Comparison of ENCODE assay signal across 9 mouse cellular contexts in genomic region chr17:49935602-49936205, GRCm38 (mm10).
A peak's percentile ranks its signal among the peaks of the same experiment; 100 is the strongest.
DNase-seq lines count a peak whose midpoint lies in the region; ATAC-seq and TF ChIP-seq lines count a peak whose summit lies in the region.
"Had no signal": no experiment of that assay in that cellular context is flagged by ENCODE, and none has a peak within 500 bp of the region (broad histone marks: within the 10 kb centered on the region; RNA-seq: fewer than 3 reads in every experiment).

No protein-coding gene starts in this region.

- no peak for TF ChIP-seq POLR2A in limb, embryonic 14.5 days (IDR thresholded peaks at IDR 0.05; ENCODE audit: borderline replicate concordance, extremely low read depth, insufficient read depth, insufficient read length)

- WGBS in kidney, embryonic 14.5 days: 4% methylated on average over 4 of the region's 4 CpGs
- 4% methylated on average over 4 of the region's 4 CpGs for WGBS in limb, embryonic 14.5 days
- WGBS in stomach, embryonic 14.5 days: 3% methylated on average over 4 of the region's 4 CpGs

- no peaks in the 10 kb centered on the region for H3K27me3 ChIP-seq in kidney, embryonic 14.5 days (ENCODE audit: control insufficient read depth, insufficient read depth, low read length)
- H3K27me3 ChIP-seq in limb, embryonic 14.5 days (ENCODE audit: control insufficient read depth, insufficient read depth, low read length): no peaks in the 10 kb centered on the region
- H3K27me3 ChIP-seq in stomach, embryonic 14.5 days (ENCODE audit: control insufficient read depth, insufficient read depth, low read length): no peaks in the 10 kb centered on the region
- H3K27me3 ChIP-seq: embryonic facial prominence, embryonic 15.5 days had no signal

- ATAC-seq in kidney, embryonic 14.5 days (ENCODE audit: low FRiP score, low TSS enrichment): peak; percentile 58
- peak; percentile 74; the same call in 1 of the 2 replicates for ATAC-seq in limb, embryonic 14.5 days (ENCODE audit: low FRiP score, low read depth)
- ATAC-seq in stomach, embryonic 14.5 days (ENCODE audit: insufficient number of reproducible peaks, insufficient read depth, low FRiP score, low read depth): 0 out of 2 replicates have a peak, but pooled peaks have one; percentile 62

- H3K36me3 ChIP-seq in kidney, embryonic 14.5 days (ENCODE audit: control insufficient read depth, insufficient read depth, low read length): no peaks in the 10 kb centered on the region
- no peaks in the 10 kb centered on the region for H3K36me3 ChIP-seq in limb, embryonic 14.5 days (ENCODE audit: control insufficient read depth, insufficient read depth, low read length)
- no peaks in the 10 kb centered on the region for H3K36me3 ChIP-seq in stomach, embryonic 14.5 days (ENCODE audit: control insufficient read depth, insufficient read depth, low read length)
- H3K36me3 ChIP-seq: embryonic facial prominence, embryonic 15.5 days had no signal

- no peak overlapping the region for H3K9ac ChIP-seq in kidney, embryonic 14.5 days (ENCODE audit: low read depth, low read length)
- H3K9ac ChIP-seq in limb, embryonic 14.5 days (ENCODE audit: low read depth, low read length, severe bottlenecking): no peak overlapping the region
- no peak overlapping the region for H3K9ac ChIP-seq in stomach, embryonic 14.5 days (replicated peaks; ENCODE audit: low read depth, low read length)
- H3K9ac ChIP-seq: embryonic facial prominence, embryonic 15.5 days had no signal

- H3K9me3 ChIP-seq in kidney, embryonic 14.5 days (ENCODE audit: control insufficient read depth, low read length): no peaks in the 10 kb centered on the region
- no peaks in the 10 kb centered on the region for H3K9me3 ChIP-seq in limb, embryonic 14.5 days (ENCODE audit: control insufficient read depth, low read length)
- no peaks in the 10 kb centered on the region for H3K9me3 ChIP-seq in stomach, embryonic 14.5 days (ENCODE audit: control insufficient read depth, low read depth, low read length)
- H3K9me3 ChIP-seq: embryonic facial prominence, embryonic 15.5 days had no signal

- H3K4me3 ChIP-seq in kidney, embryonic 14.5 days (ENCODE audit: low read length): no peak overlapping the region
- H3K4me3 ChIP-seq in limb, embryonic 14.5 days (replicated peaks; ENCODE audit: low read length): no peak overlapping the region
- no peak overlapping the region for H3K4me3 ChIP-seq in stomach, embryonic 14.5 days (ENCODE audit: low read depth, low read length)
- H3K4me3 ChIP-seq: embryonic facial prominence, embryonic 15.5 days had no signal

- DNase-seq in 416B (ENCODE audit: low read depth): peak; percentile 69
- peak; percentile 76 for DNase-seq in adrenal gland, adult 2 months
- peak; percentile 88 for DNase-seq in embryo, embryonic 10.5 days (ENCODE audit: low spot score)
- peak; percentile 48 for DNase-seq in gastrocnemius, postnatal 25 days
- peak; percentile 70 for DNase-seq in limb, embryonic 14.5 days (ENCODE audit: low spot score)
- DNase-seq in natural killer cell, adult 2 months (ENCODE audit: low spot score in 2 of 2): peak; percentile 25 to 62

- no peak overlapping the region for H3K27ac ChIP-seq in kidney, embryonic 14.5 days (ENCODE audit: low read depth, low read length)
- no peak overlapping the region for H3K27ac ChIP-seq in limb, embryonic 14.5 days (replicated peaks; ENCODE audit: low read depth, low read length)
- H3K27ac ChIP-seq in stomach, embryonic 14.5 days (ENCODE audit: low read length): no peak overlapping the region
- H3K27ac ChIP-seq: embryonic facial prominence, embryonic 15.5 days had no signal

- H3K4me1 ChIP-seq in kidney, embryonic 14.5 days (ENCODE audit: control insufficient read depth, insufficient read depth, low read length): no peaks in the 10 kb centered on the region
- no peaks in the 10 kb centered on the region for H3K4me1 ChIP-seq in limb, embryonic 14.5 days (ENCODE audit: control insufficient read depth, insufficient read depth, low read length)
- no peaks in the 10 kb centered on the region for H3K4me1 ChIP-seq in stomach, embryonic 14.5 days (ENCODE audit: control insufficient read depth, insufficient read depth, low read length)
- H3K4me1 ChIP-seq: embryonic facial prominence, embryonic 15.5 days had no signal

- no peak overlapping the region for H3K4me2 ChIP-seq in kidney, embryonic 14.5 days (replicated peaks; ENCODE audit: low read depth, low read length)
- no peak overlapping the region for H3K4me2 ChIP-seq in limb, embryonic 14.5 days (replicated peaks; ENCODE audit: low read depth, low read length, severe bottlenecking)
- no peak overlapping the region for H3K4me2 ChIP-seq in stomach, embryonic 14.5 days (replicated peaks; ENCODE audit: low read depth, low read length)
- H3K4me2 ChIP-seq: embryonic facial prominence, embryonic 15.5 days had no signal
